Mouse (Mus musculus): ENCODE measurements around the gene Elmod3. TPM values are rescaled to one million over a fixed set of nuclear protein-coding genes. Genes with fewer than 3 reads are reported as not detected.

Elmod3 gene
- 11.0 TPM for polyA plus RNA-seq (2017; shearing (Covaris generic))

GRCm38 (mm10) chr6:72597956-72598753, at the start of gene Elmod3, which contains the start of gene Retsat:
Gene Elmod3, minus strand, starts transcription at chr6:72598413.
Gene Retsat, plus strand, starts transcription at chr6:72598475.

GRCm38 (mm10) chr6:72616643-72617288, 18.6 kb upstream of the Elmod3 start, which contains the start of gene Tgoln1:
Gene Tgoln1, minus strand, starts transcription at chr6:72617000.

GRCm38 (mm10) chr6:72544283-72544987, 53.8 kb downstream of the Elmod3 start, which contains the start of gene Capg:
Gene Capg, plus strand, starts transcription at chr6:72544391.

GRCm38 (mm10) chr6:72521607-72522006, 76.6 kb downstream of the Elmod3 start, which contains the start of gene Sh2d6:
Gene Sh2d6, minus strand, starts transcription at chr6:72521707.

Other genes starting within 250 kb of the Elmod3 start
- gene Tmem150a, start 243.0 kb downstream of the Elmod3 start, polyA plus RNA-seq (2017; shearing (Covaris generic)): not detected
- gene Rnf181, start 231.5 kb downstream of the Elmod3 start, polyA plus RNA-seq (2017; shearing (Covaris generic)): 109 TPM
- 11.1 TPM for gene Vamp5, start 217.9 kb downstream of the Elmod3 start, polyA plus RNA-seq (2017; shearing (Covaris generic))
- 110 TPM for gene Vamp8, start 207.7 kb downstream of the Elmod3 start, polyA plus RNA-seq (2017; shearing (Covaris generic))
- 7.0 TPM for gene Ggcx, start 184.1 kb downstream of the Elmod3 start, polyA plus RNA-seq (2017; shearing (Covaris generic))
- 422 TPM for gene Mat2a, start 158.9 kb downstream of the Elmod3 start, polyA plus RNA-seq (2017; shearing (Covaris generic))
- gene Sh2d6, start 76.7 kb downstream of the Elmod3 start, polyA plus RNA-seq (2017; shearing (Covaris generic)): not detected
- gene Capg, start 54.0 kb downstream of the Elmod3 start, polyA plus RNA-seq (2017; shearing (Covaris generic)): 50.6 TPM
- gene Retsat, start 62 bp upstream of the Elmod3 start, polyA plus RNA-seq (2017; shearing (Covaris generic)): 5.7 TPM
- gene Tgoln1, start 18.6 kb upstream of the Elmod3 start, polyA plus RNA-seq (2017; shearing (Covaris generic)): 224 TPM
- gene Tcf7l1, start 190.8 kb upstream of the Elmod3 start, polyA plus RNA-seq (2017; shearing (Covaris generic)): 3.4 TPM